Mouse (Mus musculus): ENCODE results near the gene Rbpj. TPM values are rescaled to one million over a fixed set of nuclear protein-coding genes. Genes with fewer than 3 reads are reported as not detected.
"Not testable (repeated sequence)": the region's sequence is repeated elsewhere in the genome, so short reads cannot be mapped to it uniquely, and the experiment has no call there.

Gene Rbpj
- total RNA-seq, 2 experiments from 2014 or later, result 27.5 to 35.5 TPM

DNA sequence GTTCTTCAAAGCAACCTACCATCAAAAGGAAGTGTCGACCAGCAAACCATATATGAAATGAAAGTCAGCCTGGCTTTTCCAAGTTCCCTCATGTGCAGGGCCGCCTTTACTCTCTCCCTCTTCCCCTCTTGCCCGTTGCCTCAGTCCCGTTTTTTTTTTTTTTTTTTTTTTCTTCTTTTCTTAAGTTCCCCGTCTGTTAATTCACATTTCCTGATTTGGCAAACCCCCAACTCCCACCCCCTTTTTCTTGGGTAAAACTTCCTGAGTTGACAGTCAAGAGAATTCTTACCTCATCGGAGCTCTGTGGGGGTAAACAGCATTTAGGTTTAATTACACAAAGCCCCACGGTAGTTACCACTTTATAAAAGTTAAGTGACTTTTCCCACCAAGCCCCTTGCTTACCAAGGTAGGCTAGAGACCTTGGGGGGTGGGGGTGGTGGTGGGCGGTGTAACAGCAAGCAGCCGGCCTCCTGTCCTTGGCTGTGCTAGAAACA, 81.1 kb downstream of the Rbpj start:
- intact Hi-C loops (cut with DNase I), result no loop called here
- no peak for DNase-seq

DNA sequence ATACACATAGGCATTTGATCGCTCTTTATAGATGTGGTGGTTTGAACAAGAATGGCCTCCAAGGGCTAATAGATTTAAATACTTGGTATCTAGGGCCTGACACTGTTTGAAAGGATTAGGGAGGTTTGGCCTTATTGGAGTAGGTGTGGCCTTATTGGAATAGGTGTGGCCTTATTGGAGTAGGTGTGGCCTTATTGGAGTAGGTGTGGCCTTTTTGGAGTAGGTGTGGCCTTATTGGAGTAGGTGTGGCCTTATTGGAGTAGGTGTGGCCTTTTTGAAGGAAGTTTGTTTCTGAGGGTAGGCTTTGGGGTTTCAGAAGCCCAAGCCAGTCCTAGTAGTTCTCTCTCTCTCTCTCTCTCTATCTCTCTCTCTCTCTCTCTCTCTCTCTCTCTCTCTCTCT, 84.4 kb downstream of the Rbpj start:
- DNase-seq; intact Hi-C loops (cut with DNase I): not testable (repeated sequence)

DNA sequence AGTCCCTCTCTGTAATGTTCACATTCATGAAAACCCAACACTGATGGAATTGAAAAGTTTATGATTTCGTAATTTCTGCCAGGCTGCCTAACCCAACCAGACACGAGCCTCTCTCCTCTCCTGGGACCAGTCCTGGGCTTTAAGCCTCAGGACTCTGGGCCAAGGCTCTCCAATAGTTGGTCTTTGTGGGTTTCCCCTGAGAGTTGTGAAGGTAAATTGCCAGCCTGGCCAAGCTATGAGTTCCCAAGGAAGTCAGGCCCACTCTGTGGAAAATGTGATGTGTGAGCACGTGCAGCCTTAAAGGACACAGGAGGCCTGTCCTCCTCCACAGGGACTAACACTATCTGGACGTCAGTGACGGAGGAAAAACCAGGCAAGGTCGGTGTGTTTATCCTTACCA, 85.4 kb downstream of the Rbpj start:
- DNase-seq, result no peak
- intact Hi-C loops (cut with DNase I), result no loop called here

DNA sequence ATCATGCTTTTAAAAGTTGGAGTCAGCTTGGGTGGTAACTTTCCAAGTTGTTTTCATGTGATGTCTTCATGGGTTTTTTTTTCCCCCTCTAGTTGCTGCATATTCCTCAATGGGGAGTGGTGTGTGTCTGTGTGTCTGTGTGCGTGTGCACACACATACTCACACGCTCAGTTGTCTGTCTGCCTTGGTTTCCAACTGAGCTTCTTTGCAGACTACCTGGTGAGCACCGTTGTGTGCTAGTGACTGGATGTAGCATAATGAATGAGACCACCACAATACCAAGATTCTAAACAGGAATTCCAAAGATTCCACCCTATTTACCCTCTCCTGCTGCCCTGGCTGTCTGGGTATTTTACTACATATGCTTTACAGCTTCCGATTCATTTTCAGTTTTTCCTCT, 86.0 kb downstream of the Rbpj start:
- no peak for DNase-seq
- intact Hi-C loops (cut with DNase I), result no loop called here

GRCm38 (mm10) chr5:53553281-53553680, 87.3 kb downstream of the Rbpj start:
- no peak for DNase-seq
- intact Hi-C loops (cut with DNase I), result no loop called here

DNA sequence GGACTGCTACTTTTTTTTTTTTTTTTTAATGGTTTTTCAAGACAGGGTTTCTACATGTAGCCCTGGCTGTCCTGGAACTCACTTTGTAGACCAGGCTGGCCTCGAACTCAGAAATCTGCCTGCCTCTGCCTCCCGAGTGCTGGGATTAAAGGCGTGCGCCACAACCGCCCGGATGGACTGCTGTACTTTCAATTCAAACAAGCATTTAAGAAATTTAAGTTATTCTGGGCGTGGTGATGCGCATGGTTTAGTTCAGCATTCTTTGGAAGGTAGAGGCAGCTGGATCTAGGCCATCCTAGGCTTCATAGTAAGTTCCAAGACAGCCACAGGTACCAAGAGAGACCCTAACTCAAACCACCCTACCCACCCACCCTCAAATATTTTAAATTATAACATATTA, 88.2 kb downstream of the Rbpj start:
- intact Hi-C loops (cut with DNase I), result no loop called here
- DNase-seq, result no peak

DNA sequence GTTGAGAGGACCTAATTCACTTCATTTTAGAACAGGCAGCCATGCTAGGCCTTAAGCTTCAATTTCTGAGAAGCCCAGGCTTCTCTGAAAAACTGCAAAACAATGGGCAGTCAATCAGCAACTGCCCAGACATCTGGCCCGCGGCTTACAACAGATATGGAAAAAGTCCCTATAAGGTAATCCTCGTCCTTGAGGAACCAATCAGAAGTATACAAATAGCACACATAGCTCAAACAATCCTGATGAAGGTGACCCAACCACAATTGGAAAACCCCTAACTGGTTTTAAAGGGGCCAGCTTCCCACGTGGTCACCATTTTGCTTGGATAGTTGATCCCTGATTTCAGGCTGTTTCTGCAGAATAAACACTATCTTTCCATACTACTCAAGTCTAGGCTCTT, 89.0 kb downstream of the Rbpj start:
- no peak for DNase-seq
- intact Hi-C loops (cut with DNase I), result no loop called here

GRCm38 (mm10) chr5:53555474-53555873, 89.5 kb downstream of the Rbpj start:
- no peak for DNase-seq
- intact Hi-C loops (cut with DNase I), result no loop called here

DNA sequence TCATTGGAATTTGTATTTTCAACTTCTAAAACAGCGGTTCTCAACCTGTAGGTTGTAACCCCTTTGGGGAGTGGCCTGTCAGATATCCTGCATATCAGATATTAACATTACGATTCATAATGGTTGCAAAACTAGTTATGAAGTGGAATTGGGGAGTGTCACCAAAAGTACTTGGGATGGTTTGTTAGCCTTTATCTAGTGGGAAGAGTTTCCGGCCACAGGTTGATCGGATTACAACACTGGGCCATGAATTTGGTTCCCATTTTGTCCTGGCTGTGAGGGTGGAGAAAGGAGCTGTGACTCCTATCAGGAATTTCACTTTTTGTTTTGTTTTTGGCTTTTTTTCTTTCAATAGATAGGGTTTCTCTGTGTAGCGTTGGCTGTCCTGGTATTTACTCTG, 90.0 kb downstream of the Rbpj start:
- no peak for DNase-seq
- intact Hi-C loops (cut with DNase I), result no loop called here

- intact Hi-C loops (cut with DNase I), result no loop called here
- DNase-seq, result no peak
These were observed 91.8 kb downstream of the Rbpj start for GRCm38 (mm10) chr5:53557544-53558260.

DNA sequence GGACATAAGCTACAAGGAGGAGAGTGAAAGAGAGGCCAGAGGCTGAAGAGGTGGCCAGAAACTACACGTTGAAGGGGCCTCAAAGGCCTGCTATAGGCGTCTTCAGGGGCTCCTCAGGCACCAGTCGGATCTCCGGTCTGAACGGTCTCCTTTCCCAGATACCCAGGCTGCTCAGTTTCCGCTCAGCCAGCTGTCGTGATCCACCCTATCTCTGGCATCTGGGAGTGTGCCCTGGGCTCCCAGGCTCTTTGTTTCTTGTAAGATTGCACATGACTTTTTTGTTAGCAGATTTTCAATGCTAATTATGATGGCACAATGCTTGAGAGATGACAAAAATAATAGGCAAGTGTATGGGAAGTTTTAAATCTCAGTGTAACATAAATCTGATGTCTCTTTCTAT, 95.2 kb downstream of the Rbpj start:
- no peak for DNase-seq
- intact Hi-C loops (cut with DNase I), result no loop called here

- intact Hi-C loops (cut with DNase I), result no loop called here
- DNase-seq, result no peak
These were observed 98.4 kb downstream of the Rbpj start for GRCm38 (mm10) chr5:53564309-53564708.

DNA sequence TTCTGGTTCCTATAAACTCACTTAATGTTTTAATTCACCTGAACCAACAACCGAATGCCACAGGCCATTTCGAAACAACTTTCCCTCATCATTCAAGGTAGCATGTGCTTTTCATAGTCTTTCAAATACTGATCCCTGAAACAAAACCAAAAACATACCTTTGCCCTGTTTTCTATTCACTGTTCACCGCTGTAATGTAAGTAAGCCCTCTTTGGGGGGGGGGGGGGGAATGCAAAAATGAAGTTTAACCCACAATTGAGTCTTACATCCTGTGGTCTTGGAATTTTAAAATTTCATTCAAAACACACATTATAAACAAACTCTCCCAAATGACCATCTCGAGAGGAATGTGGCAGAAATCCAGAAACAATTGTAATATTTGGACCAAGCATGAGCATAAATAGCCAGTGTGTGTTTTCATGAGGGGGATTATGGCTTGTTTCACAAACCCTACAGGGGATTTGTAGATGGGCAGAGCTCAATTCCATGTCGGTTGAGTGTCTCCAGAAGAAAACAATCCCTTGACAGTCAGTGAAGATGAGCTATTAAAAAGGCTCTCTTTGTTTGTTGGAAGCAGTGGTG, 99.4 kb downstream of the Rbpj start:
- DNase-seq, result no peak
- intact Hi-C loops (cut with DNase I), result no loop called here

- no peak for DNase-seq
These were observed 100.6 kb downstream of the Rbpj start for GRCm38 (mm10) chr5:53566485-53567083.

DNA sequence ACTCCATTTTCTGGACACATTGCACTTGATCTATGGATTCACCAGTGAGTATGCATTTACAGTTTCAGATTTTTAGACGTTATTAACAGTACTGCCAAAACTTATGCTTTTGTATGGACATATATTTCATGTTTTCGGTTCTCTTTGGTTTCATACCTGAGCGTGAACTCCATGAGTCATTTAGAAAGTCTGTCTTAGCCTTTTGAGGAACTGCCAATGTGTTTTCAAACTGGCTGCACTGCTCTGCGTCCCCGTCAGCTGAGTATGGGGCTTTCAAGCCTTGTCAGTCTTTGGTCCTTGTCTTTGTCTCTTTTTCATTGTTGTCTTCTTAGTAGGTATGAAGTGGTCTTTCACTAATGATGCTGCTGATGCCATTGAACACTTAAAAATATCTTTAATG, 106.5 kb downstream of the Rbpj start:
- intact Hi-C loops (cut with DNase I), result no loop called here
- DNase-seq, result no peak

More at GRCm38 (mm10) chr5:53566485-53567083, 100.6 kb downstream of the Rbpj start:
- intact Hi-C loops (cut with DNase I), result no loop called here

DNA sequence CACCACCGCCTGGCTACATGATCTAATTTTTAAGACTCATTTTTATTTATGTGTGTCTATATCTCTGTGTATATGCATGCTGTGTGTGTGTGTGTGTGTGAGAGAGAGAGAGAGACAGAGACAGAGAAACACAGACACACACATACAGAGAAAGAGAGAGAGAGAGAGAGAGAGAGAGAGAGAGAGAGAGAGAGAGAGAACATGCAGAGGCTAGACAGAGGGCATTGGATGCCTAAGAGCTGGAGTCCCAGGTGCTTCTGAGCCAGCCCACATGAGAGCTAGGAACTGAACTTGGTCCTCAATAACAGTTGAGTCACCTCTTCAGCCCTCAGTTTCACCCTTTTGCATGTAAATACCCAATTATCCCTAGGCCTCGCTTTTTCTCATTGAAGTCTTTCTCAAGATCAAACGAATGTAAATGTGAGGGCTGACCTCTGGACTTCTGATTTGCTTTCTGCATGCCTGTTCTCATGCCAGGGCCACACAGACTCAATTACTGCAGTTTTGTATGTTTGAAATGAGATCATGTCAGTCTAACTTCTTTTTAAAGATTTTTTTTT, 109.0 kb downstream of the Rbpj start:
- intact Hi-C loops (cut with DNase I), result no loop called here
- DNase-seq, result no peak

DNA sequence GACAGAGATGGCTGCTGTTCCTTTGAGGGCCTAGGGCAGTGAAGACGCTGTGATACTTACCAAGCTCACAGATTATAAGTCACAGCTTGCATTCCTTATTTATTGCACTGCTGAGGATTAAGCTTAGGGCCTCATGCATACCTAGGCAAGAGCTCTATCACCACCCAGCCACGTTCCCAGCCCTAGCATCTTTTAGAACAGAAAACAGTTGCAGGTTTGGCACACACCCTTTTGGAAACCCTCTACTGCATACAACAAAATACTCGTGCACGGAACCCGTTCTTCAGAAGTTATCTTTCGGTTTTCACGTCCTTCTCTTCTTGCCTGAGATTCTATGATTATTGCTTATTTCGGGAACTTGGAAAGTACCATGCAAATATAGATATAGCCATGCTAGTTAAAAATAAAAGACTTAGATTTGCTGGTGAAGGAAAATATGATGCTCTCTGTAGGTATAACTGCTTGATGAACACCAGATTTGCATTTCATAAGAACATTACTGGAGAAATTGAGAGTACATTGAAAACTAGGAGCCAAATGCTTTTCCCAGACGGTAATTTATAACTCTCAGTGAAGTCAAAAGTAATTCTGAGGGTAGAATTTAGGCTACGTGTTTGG, 111.4 kb downstream of the Rbpj start:
- intact Hi-C loops (cut with DNase I), result no loop called here
- no peak for DNase-seq

GRCm38 (mm10) chr5:53584069-53584767, 118.3 kb downstream of the Rbpj start:
- intact Hi-C loops (cut with DNase I), result no loop called here
- no peak for DNase-seq

- DNase-seq, result no peak
- intact Hi-C loops (cut with DNase I), result no loop called here
These were observed 122.6 kb downstream of the Rbpj start for GRCm38 (mm10) chr5:53588421-53589171.
